Comparison of ENCODE assay signal across 12 mouse cellular contexts in genomic region chr10:34368138-34368537, GRCm38 (mm10). TPM values are rescaled to one million over a fixed set of nuclear protein-coding genes. Genes with fewer than 3 reads are reported as not detected.
DNase-seq lines count a peak whose midpoint lies in the region; TF ChIP-seq lines count a peak whose summit lies in the region.
"Had no signal": no experiment of that assay in that cellular context is flagged by ENCODE, and none has a peak within 500 bp of the region (broad histone marks: within the 10 kb centered on the region; RNA-seq: fewer than 3 reads in every experiment).

No protein-coding gene starts in this region.

- no peak overlapping the region for H3K27ac ChIP-seq in left cerebral cortex, adult 2 months
- H3K27ac ChIP-seq: heart, embryonic 13.5 days had no signal

- intact Hi-C loops in left cerebral cortex, adult 2 months (cut with DNase I), result no loop called here
- intact Hi-C loops in left cerebral cortex, postnatal 4 days (cut with DNase I), result no loop called here

- no peak overlapping the region for H3K4me3 ChIP-seq in left cerebral cortex, adult 2 months
- H3K4me3 ChIP-seq: heart, embryonic 13.5 days had no signal

- TF ChIP-seq CTCF in left cerebral cortex, adult 2 months (IDR thresholded peaks at IDR 0.05), result peak; percentile 64

- no peak for DNase-seq in left cerebral cortex, adult 2 months (ENCODE audit: extremely low spot score in 1 of 2, low spot score in 2 of 2)
- no peak for DNase-seq in left cerebral cortex, postnatal 4 days
- peak; percentile 25 for DNase-seq in thymus, postnatal 4 days
- no peak for DNase-seq in thymus, postnatal 10 days (ENCODE audit: low spot score in 2 of 2)
- peak; percentile 49 for DNase-seq in brain, adult 2 months (ENCODE audit: low read depth, low spot score)
- DNase-seq in urinary bladder, postnatal 14 days (ENCODE audit: low spot score), result no peak
- DNase-seq in spleen, adult 12 weeks (ENCODE audit: low spot score), result no peak
- DNase-seq: adrenal gland, adult 2 months; kidney, adult 18-20 months; thymus, adult 2 months had no signal

RNA-seq across cellular contexts. Expression of gene Col10a1, which starts 21.6 kb away (rescaled TPM):
- under 1 TPM; 0.50 to 0.91 TPM for total RNA-seq in left cerebral cortex, adult 2 months (2021)
- under 1 TPM in 1 of 2 experiments, not detected in 1; 0.10 TPM for total RNA-seq in left cerebral cortex, postnatal 4 days (2021)
- total RNA-seq: megakaryocyte, adult 5-6 weeks had no signal

RNA-seq across cellular contexts. Expression of gene Nt5dc1, which starts 50.2 kb away (rescaled TPM):
- 1 to 10 TPM; 2.7 to 3.1 TPM for total RNA-seq in left cerebral cortex, adult 2 months (2021)
- total RNA-seq in left cerebral cortex, postnatal 4 days (2021), result 1 to 10 TPM; 2.3 to 2.7 TPM

Comparison
In these comparisons a context has a peak if more than half of its experiments do, and no peak if none do; other contexts are left out.
1. DNase-seq: peak in thymus, postnatal 4 days (single experiment) and brain, adult 2 months (single experiment); none in left cerebral cortex, adult 2 months (0 of 2), left cerebral cortex, postnatal 4 days (single experiment), thymus, postnatal 10 days (0 of 2), urinary bladder, postnatal 14 days (single experiment) and spleen, adult 12 weeks (single experiment).